Mouse (Mus musculus) midbrain, embryonic 15.5 days (tissue): ENCODE results near the gene Zfp414. TPM values are rescaled to one million over a fixed set of nuclear protein-coding genes. Genes with fewer than 3 reads are reported as not detected.

Experiments
- ATAC-seq: fragments of 200-750 bp; cut with Nextera tagmentation; replicated peaks from 2 replicates; pipeline ENCODE4 v1.8.0; 2017; ENCODE audit warnings: moderate TSS enrichment
- H3K27ac ChIP-seq: fragments of 300-500 bp; sonication (generic); 2 replicates; pipeline ENCODE4 v1.5.1; 2015; ENCODE audit warnings: mild to moderate bottlenecking, inconsistent platforms
- H3K27me3 ChIP-seq: fragments of 300-500 bp; sonication (generic); replicated peaks from 2 replicates; pipeline ENCODE4 v1.6.1; 2015; ENCODE audit warnings: inconsistent platforms
- H3K36me3 ChIP-seq: fragments of 300-500 bp; sonication (generic); replicated peaks from 2 replicates; pipeline ENCODE4 v1.6.1; 2015; ENCODE audit warnings: inconsistent platforms
- H3K4me1 ChIP-seq: fragments of 300-500 bp; sonication (generic); 2 replicates; pipeline ENCODE4 v1.6.1; 2015; ENCODE audit warnings: inconsistent platforms
- H3K4me2 ChIP-seq: fragments of 300-500 bp; sonication (generic); 2 replicates; pipeline ENCODE4 v1.6.1; 2015; ENCODE audit warnings: inconsistent platforms, mild to moderate bottlenecking, moderate library complexity
- H3K4me3 ChIP-seq: fragments of 300-500 bp; sonication (generic); 2 replicates; pipeline ENCODE4 v1.5.1; 2015; ENCODE audit warnings: mild to moderate bottlenecking, inconsistent platforms
- H3K9ac ChIP-seq: fragments of 300-500 bp; sonication (generic); 2 replicates; pipeline ENCODE4 v1.6.1; 2015; ENCODE audit warnings: mild to moderate bottlenecking, inconsistent platforms
- H3K9me3 ChIP-seq: fragments of 300-500 bp; sonication (generic); 2 replicates; pipeline ENCODE4 v1.6.1; 2016; ENCODE audit warnings: inconsistent platforms
- WGBS: fragments of 180-500 bp; shearing (Covaris S2); methylation state at CpG from one replicate; pipeline ENCODE4 v1.1.7; 2015; ENCODE audit warnings: mixed read lengths; 5-methylcytosine and 5-hydroxymethylcytosine counted together
- polyA plus RNA-seq: library from polyadenylated mRNA; unstranded; fragments of >200 nt; fragmentation: Nextera tagmentation; extraction: Ambion mirVana; gene quantifications from 2 replicates; pipeline ENCODE4 v1.2.1, GENCODE M21; 2015

Zfp414 gene
- polyA plus RNA-seq, 1 experiment from 2014 or later, result 80.6 TPM

DNA sequence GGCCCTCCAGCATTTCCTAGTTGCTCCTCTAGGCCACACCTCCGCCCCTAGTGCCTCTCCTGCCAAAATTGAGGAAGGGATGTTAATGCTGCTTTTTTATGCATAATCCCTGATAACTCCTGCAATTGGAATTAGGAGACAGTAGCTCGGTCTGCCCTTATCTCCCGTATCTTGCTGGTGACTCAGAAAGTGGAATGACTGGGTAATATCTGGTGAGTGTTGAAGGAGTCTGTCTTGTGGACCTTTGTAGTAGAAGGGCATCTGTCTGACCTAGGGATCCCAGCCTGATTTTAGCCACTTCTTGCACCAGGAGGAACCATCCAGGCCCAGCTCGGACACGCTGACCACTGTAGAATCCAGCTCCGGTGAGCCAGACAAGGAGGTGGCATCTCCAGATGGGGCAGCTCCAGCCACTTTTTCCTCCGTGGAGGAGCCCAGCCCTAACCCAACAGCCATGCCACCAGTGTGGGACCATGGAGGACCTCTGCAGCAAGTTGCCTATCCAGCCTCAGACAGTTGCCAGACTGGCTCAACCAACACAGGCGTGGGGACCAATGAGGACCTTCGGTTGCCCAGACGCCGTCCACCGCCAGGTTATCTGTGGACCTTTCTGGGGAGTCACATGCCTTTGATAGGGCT lies 716 bp downstream of the Zfp414 start:
- peak; percentile 29 for ATAC-seq
- Histone ChIP-seq H3K9me3 (no peaks in the 10 kb centered on the region), H3K4me1 (peaks cover 30% of the 10 kb centered on the region), H3K4me3 (peak overlapping the region; percentile 64), H3K36me3 (no peaks in the 10 kb centered on the region), H3K27me3 (no peaks in the 10 kb centered on the region), H3K9ac (peak overlapping the region; percentile 75), H3K27ac (peak overlapping the region; percentile 97), H3K4me2 (peak overlapping the region; percentile 56)
- WGBS, result 72% methylated on average over 12 of the region's 12 CpGs

DNA sequence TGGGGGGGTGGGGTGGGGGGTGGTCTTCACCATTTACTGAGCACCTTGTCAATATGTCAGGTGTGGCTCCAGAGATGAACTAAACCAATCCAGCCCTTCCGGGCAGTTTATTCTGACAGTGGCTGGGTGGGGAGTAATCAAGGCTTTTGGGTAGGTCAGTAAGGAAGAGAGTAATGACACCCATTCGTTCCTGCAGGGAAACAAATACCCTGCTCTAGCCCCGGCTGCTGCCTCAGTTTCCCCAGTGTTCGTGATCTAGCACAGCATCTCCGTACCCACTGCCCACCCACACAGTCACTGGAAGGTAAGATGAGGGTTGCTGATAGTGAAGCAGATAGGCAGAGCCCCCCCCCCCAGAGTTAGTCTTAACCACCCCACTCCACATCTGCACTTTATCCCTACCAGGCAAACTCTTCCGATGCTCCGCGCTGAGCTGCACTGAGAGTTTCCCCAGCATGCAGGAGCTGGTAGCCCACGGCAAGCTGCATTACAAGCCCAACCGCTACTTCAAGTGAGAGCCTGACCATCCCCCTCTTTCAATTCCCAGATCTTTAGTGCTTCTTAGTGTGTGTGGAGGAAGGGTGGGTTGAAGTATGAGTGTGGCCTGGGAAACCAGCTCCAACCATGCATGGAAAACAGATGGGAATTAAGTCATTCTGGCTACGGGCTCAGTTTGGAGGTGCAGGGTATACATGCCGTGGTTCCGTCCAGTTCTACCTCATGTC lies 1.4 kb downstream of the Zfp414 start:
- WGBS, result 86% methylated on average over 13 of the region's 13 CpGs
- no peak overlapping the region for H3K27ac ChIP-seq
- peaks cover 30% of the 10 kb centered on the region for H3K4me1 ChIP-seq
- H3K27me3 ChIP-seq, result no peaks in the 10 kb centered on the region
- H3K4me2 ChIP-seq, result peak overlapping the region; percentile 56; the same call in 1 of the 2 replicates
- no peak for ATAC-seq
- H3K4me3 ChIP-seq, result no peak overlapping the region
- no peaks in the 10 kb centered on the region for H3K36me3 ChIP-seq
- no peak overlapping the region for H3K9ac ChIP-seq
- no peaks in the 10 kb centered on the region for H3K9me3 ChIP-seq

GRCm38 (mm10) chr17:33631236-33631635 lies 2.3 kb downstream of the Zfp414 start:
- no peak for ATAC-seq
- 98% methylated on average over 9 of the region's 9 CpGs for WGBS
- H3K9me3 ChIP-seq, result no peaks in the 10 kb centered on the region
- no peaks in the 10 kb centered on the region for H3K27me3 ChIP-seq
- no peak overlapping the region for H3K9ac ChIP-seq
- H3K27ac ChIP-seq, result no peak overlapping the region
- H3K4me2 ChIP-seq, result no peak overlapping the region
- no peak overlapping the region for H3K4me3 ChIP-seq
- H3K4me1 ChIP-seq, result peaks cover 30% of the 10 kb centered on the region
- no peaks in the 10 kb centered on the region for H3K36me3 ChIP-seq

- Histone ChIP-seq H3K36me3 (no peaks in the 10 kb centered on the region), H3K27ac (no peak overlapping the region), H3K4me1 (peaks cover 30% of the 10 kb centered on the region), H3K27me3 (no peaks in the 10 kb centered on the region), H3K4me3 (no peak overlapping the region), H3K9ac (no peak overlapping the region), H3K9me3 (no peaks in the 10 kb centered on the region), H3K4me2 (no peak overlapping the region)
- no peak for ATAC-seq
- WGBS, result 80% methylated on average over 5 of the region's 5 CpGs
Observed at GRCm38 (mm10) chr17:33631796-33632195, 2.9 kb downstream of the Zfp414 start.

GRCm38 (mm10) chr17:33637038-33637437 lies 8.1 kb downstream of the Zfp414 start:
- Histone ChIP-seq H3K36me3 (0 out of 2 replicates have a peak, but pooled peaks cover 4% of the 10 kb centered on the region), H3K4me2 (no peak overlapping the region), H3K4me3 (no peak overlapping the region), H3K27ac (no peak overlapping the region), H3K27me3 (no peaks in the 10 kb centered on the region), H3K4me1 (no peaks in the 10 kb centered on the region), H3K9ac (no peak overlapping the region), H3K9me3 (no peaks in the 10 kb centered on the region)
- WGBS, result 86% methylated on average over 2 of the region's 2 CpGs
- no peak for ATAC-seq

DNA sequence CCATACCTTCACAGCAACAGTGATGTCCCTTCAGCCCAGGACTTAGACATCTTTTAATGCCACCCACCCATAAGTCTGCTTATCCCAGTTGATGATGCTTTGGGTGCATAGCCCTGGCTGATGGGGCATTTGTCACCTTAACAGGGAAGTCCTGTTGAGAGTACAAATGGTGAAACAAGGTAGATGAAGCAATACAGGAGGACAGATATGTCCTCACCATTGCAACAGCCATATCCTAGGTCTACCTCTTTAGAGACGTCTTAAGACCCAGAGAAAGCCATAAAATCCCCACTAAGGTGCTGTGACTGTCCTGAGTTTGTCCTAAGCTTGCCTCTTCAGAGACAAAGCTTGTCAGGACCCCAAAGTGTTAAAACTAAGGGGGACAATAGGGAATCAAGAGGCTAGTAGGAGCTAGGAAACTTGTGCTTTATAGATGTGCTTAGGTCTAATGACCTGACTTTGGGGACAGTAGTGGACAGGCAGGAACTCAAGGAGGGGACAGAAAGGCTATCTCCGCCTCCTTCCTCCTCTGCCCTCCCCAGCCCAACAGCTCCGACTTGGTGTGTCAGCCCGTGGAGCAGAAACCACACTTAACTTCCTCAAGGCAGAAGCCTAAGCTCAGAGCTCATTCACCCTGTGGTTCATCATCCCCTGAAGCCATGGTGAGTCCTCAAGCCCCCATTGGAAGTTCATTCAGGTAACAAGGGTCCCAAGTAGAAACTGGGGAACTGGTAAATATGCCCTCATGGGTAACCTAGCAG lies 8.8 kb downstream of the Zfp414 start, which contains the start of gene Pram1:
TSS of gene Pram1 (plus strand) at position 541 of the 761 bp plus-strand sequence.
- Histone ChIP-seq H3K27ac (no peak within 1 kb of the TSS), H3K9me3 (no peaks in the 10 kb centered on the region), H3K9ac (no peak within 1 kb of the TSS), H3K4me1 (no peaks in the 10 kb centered on the region), H3K4me3 (no peak within 1 kb of the TSS), H3K36me3 (0 out of 2 replicates have a peak, but pooled peaks cover 10% of the 10 kb centered on the region), H3K27me3 (no peaks in the 10 kb centered on the region), H3K4me2 (no peak within 1 kb of the TSS)
- 89% methylated on average over 4 of the region's 4 CpGs for WGBS
- ATAC-seq, result no peak

GRCm38 (mm10) chr17:33639743-33640142 lies 10.9 kb downstream of the Zfp414 start:
- H3K9ac ChIP-seq, result no peak overlapping the region
- peaks cover 21% of the 10 kb centered on the region; the same call in 1 of the 2 replicates for H3K36me3 ChIP-seq
- no peaks in the 10 kb centered on the region for H3K27me3 ChIP-seq
- H3K9me3 ChIP-seq, result no peaks in the 10 kb centered on the region
- H3K4me2 ChIP-seq, result no peak overlapping the region
- no peak for ATAC-seq
- WGBS, result 74% methylated on average over 6 of the region's 6 CpGs
- H3K4me3 ChIP-seq, result no peak overlapping the region
- no peaks in the 10 kb centered on the region for H3K4me1 ChIP-seq
- H3K27ac ChIP-seq, result no peak overlapping the region

- no peak for ATAC-seq
- Histone ChIP-seq H3K4me3 (no peak overlapping the region), H3K9ac (no peak overlapping the region), H3K36me3 (peaks cover 51% of the 10 kb centered on the region; the same call in 1 of the 2 replicates), H3K9me3 (no peaks in the 10 kb centered on the region), H3K27me3 (no peaks in the 10 kb centered on the region), H3K27ac (no peak overlapping the region), H3K4me1 (no peaks in the 10 kb centered on the region), H3K4me2 (no peak overlapping the region)
- 95% methylated on average over 4 of the region's 4 CpGs for WGBS
Observed at GRCm38 (mm10) chr17:33644068-33644467, 15.2 kb downstream of the Zfp414 start.

DNA sequence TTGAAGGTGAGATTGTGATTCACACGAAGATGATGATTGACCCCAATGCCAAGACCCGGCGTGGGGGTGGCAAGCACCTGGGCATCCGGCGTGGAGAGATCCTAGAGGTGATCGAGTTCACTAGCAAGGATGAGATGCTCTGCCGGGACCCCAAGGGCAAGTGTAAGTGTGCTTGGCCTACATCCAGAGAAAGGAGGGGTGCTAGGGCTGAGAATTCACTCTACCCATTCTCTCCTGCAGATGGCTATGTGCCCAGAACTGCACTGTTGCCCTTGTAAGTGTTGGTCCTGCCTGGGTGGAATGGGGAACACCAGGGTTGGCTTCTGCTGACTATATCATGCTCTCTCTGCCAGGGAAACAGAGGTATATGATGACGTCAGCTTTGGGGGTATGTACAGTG lies 16.2 kb downstream of the Zfp414 start:
- 96% methylated on average over 8 of the region's 8 CpGs for WGBS
- Histone ChIP-seq H3K9me3 (no peaks in the 10 kb centered on the region), H3K27me3 (no peaks in the 10 kb centered on the region), H3K4me2 (no peak overlapping the region), H3K27ac (no peak overlapping the region), H3K36me3 (peaks cover 61% of the 10 kb centered on the region), H3K4me3 (no peak overlapping the region), H3K9ac (no peak overlapping the region), H3K4me1 (no peaks in the 10 kb centered on the region)
- no peak for ATAC-seq

GRCm38 (mm10) chr17:33649781-33650475 lies 21.0 kb downstream of the Zfp414 start:
- peak; percentile 54; the same call in 1 of the 2 replicates for ATAC-seq
- Histone ChIP-seq H3K9ac (no peak overlapping the region), H3K4me3 (no peak overlapping the region), H3K4me2 (no peak overlapping the region), H3K27me3 (no peaks in the 10 kb centered on the region), H3K9me3 (no peaks in the 10 kb centered on the region), H3K4me1 (no peaks in the 10 kb centered on the region), H3K36me3 (peaks cover 62% of the 10 kb centered on the region), H3K27ac (no peak overlapping the region)
- 97% methylated on average over 34 of the region's 34 CpGs for WGBS

- H3K27ac ChIP-seq, result no peak overlapping the region
- peaks cover 21% of the 10 kb centered on the region for H3K36me3 ChIP-seq
- H3K4me3 ChIP-seq, result no peak overlapping the region
- H3K4me1 ChIP-seq, result 0 out of 2 replicates have a peak, but pooled peaks cover 5% of the 10 kb centered on the region
- H3K4me2 ChIP-seq, result no peak overlapping the region
- H3K9me3 ChIP-seq, result no peaks in the 10 kb centered on the region
- 89% methylated on average over 3 of the region's 3 CpGs for WGBS
- no peak overlapping the region for H3K9ac ChIP-seq
- H3K27me3 ChIP-seq, result no peaks in the 10 kb centered on the region
- ATAC-seq, result no peak
Observed at GRCm38 (mm10) chr17:33666813-33667212, 37.9 kb downstream of the Zfp414 start.

- 93% methylated on average over 3 of the region's 3 CpGs for WGBS
- no peaks in the 10 kb centered on the region for H3K9me3 ChIP-seq
- 0 out of 2 replicates have a peak, but pooled peaks cover 5% of the 10 kb centered on the region for H3K4me1 ChIP-seq
- H3K4me2 ChIP-seq, result no peak overlapping the region
- no peak overlapping the region for H3K9ac ChIP-seq
- H3K4me3 ChIP-seq, result no peak overlapping the region
- H3K36me3 ChIP-seq, result peaks cover 8% of the 10 kb centered on the region
- ATAC-seq, result no peak
- H3K27me3 ChIP-seq, result no peaks in the 10 kb centered on the region
- H3K27ac ChIP-seq, result no peak overlapping the region
Observed at GRCm38 (mm10) chr17:33669681-33670080, 40.8 kb downstream of the Zfp414 start.
